Mouse (Mus musculus) lung, adult 2 months (tissue): Measurements from ENCODE around the gene Nepro.

Experiments used
- CTCF ChIP-seq: fragments of 200-500 bp; IDR thresholded peaks from 2 replicates; pipeline ENCODE4 v1.5.1; 2011; ENCODE audit warnings: mild to moderate bottlenecking, low read length, control low read depth; ENCODE audit not compliant: insufficient read depth
- POLR2A ChIP-seq: fragments of 200-500 bp; IDR thresholded peaks from 2 replicates; pipeline ENCODE4 v1.6.1; 2011; ENCODE audit warnings: low read depth, mild to moderate bottlenecking, control low read depth, low read length, borderline replicate concordance; ENCODE audit errors: extremely low read depth

- 0 out of 2 replicates have a peak, but pooled peaks have one; percentile 4 for TF ChIP-seq CTCF
- TF ChIP-seq POLR2A, result no peak
Measured at GRCm38 (mm10) chr16:44720518-44720917, 3.6 kb upstream of the Nepro start.
